Mouse (Mus musculus): Measurements from ENCODE around the gene Gtpbp3. TPM values are rescaled to one million over a fixed set of nuclear protein-coding genes. Genes with fewer than 3 reads are reported as not detected.
A peak's percentile ranks its signal among the peaks of the same experiment; 100 is the strongest.

Gene Gtpbp3
- polyA plus RNA-seq, 1 experiment from 2014 or later = 4.8 TPM

GRCm38 (mm10) chr8:71543755-71544154 is 55.9 kb downstream of the Gtpbp3 start:
- peak overlapping the region; percentile 72; the same call in 1 of the 2 replicates for H3K9ac ChIP-seq (ENCODE audit: low read depth, low read length)
- no peaks in the 10 kb centered on the region for H3K27me3 ChIP-seq (ENCODE audit: control insufficient read depth, insufficient read depth, low read length)
- peaks cover 11% of the 10 kb centered on the region for H3K36me3 ChIP-seq (ENCODE audit: control insufficient read depth, insufficient read depth, low read length)

GRCm38 (mm10) chr8:71545053-71545452 is 57.1 kb downstream of the Gtpbp3 start:
- Histone ChIP-seq H3K9ac (ENCODE audit: low read depth, low read length) (no peak overlapping the region), H3K27me3 (ENCODE audit: control insufficient read depth, insufficient read depth, low read length) (no peaks in the 10 kb centered on the region), H3K27ac (ENCODE audit: low read depth, low read length) (no peak overlapping the region), H3K4me1 (ENCODE audit: control insufficient read depth, insufficient read depth, low read length) (0 out of 2 replicates have a peak, but pooled peaks cover 6% of the 10 kb centered on the region), H3K4me2 (no peak overlapping the region), H3K36me3 (ENCODE audit: control insufficient read depth, insufficient read depth, low read length) (peaks cover 11% of the 10 kb centered on the region), H3K9me3 (replicated peaks; ENCODE audit: control insufficient read depth, low read length) (no peaks in the 10 kb centered on the region), H3K4me3 (ENCODE audit: low read depth, low read length) (no peak overlapping the region)
- 94% methylated on average over 11 of the region's 11 CpGs for WGBS (ENCODE audit: insufficient replicate concordance)
- no peak for ATAC-seq (replicated peaks; ENCODE audit: insufficient number of reproducible peaks, low FRiP score, low TSS enrichment)

More at GRCm38 (mm10) chr8:71543755-71544154, 55.9 kb downstream of the Gtpbp3 start:
- H3K9me3 ChIP-seq (replicated peaks; ENCODE audit: control insufficient read depth, low read length) = no peaks in the 10 kb centered on the region
- H3K4me2 ChIP-seq = peak overlapping the region; percentile 85
- no peak for ATAC-seq (replicated peaks; ENCODE audit: insufficient number of reproducible peaks, low FRiP score, low TSS enrichment)
- 0 out of 2 replicates have a peak, but pooled peaks cover 6% of the 10 kb centered on the region for H3K4me1 ChIP-seq (ENCODE audit: control insufficient read depth, insufficient read depth, low read length)
- H3K27ac ChIP-seq (ENCODE audit: low read depth, low read length) = no peak overlapping the region
- H3K4me3 ChIP-seq (ENCODE audit: low read depth, low read length) = peak overlapping the region; percentile 80
- 86% methylated on average over 9 of the region's 9 CpGs for WGBS (ENCODE audit: insufficient replicate concordance)

- no peak for ATAC-seq (replicated peaks; ENCODE audit: insufficient number of reproducible peaks, low FRiP score, low TSS enrichment)
- H3K9me3 ChIP-seq (replicated peaks; ENCODE audit: control insufficient read depth, low read length) = no peaks in the 10 kb centered on the region
- H3K4me1 ChIP-seq (ENCODE audit: control insufficient read depth, insufficient read depth, low read length) = 0 out of 2 replicates have a peak, but pooled peaks cover 10% of the 10 kb centered on the region
- H3K27me3 ChIP-seq (ENCODE audit: control insufficient read depth, insufficient read depth, low read length) = no peaks in the 10 kb centered on the region
- H3K4me2 ChIP-seq = no peak overlapping the region
- 84% methylated on average over 7 of the region's 7 CpGs for WGBS (ENCODE audit: insufficient replicate concordance)
- no peak overlapping the region for H3K9ac ChIP-seq (ENCODE audit: low read depth, low read length)
- H3K36me3 ChIP-seq (ENCODE audit: control insufficient read depth, insufficient read depth, low read length) = peaks cover 11% of the 10 kb centered on the region
- H3K4me3 ChIP-seq (ENCODE audit: low read depth, low read length) = no peak overlapping the region
- no peak overlapping the region for H3K27ac ChIP-seq (ENCODE audit: low read depth, low read length)
Measured at GRCm38 (mm10) chr8:71547590-71547989, 59.7 kb downstream of the Gtpbp3 start.

Other genes with a start within 250 kb of the Gtpbp3 start
- 15.1 and 23.3 TPM in 2 replicates for gene Myo9b, start 215.4 kb upstream of the Gtpbp3 start, polyA plus RNA-seq (2014; fragmentation: Nextera tagmentation; extraction: Ambion mirVana)
- 113 and 116 TPM in 2 replicates for gene Haus8, start 215.2 kb upstream of the Gtpbp3 start, polyA plus RNA-seq (2014; fragmentation: Nextera tagmentation; extraction: Ambion mirVana)
- 73.3 and 80.7 TPM in 2 replicates for gene Use1, start 121.3 kb upstream of the Gtpbp3 start, polyA plus RNA-seq (2014; fragmentation: Nextera tagmentation; extraction: Ambion mirVana)
- gene Ocel1, start 116.8 kb upstream of the Gtpbp3 start, polyA plus RNA-seq (2014; fragmentation: Nextera tagmentation; extraction: Ambion mirVana) = 2.7 and 2.9 TPM in 2 replicates
- 45.7 and 47.2 TPM in 2 replicates for gene Nr2f6, start 106.1 kb upstream of the Gtpbp3 start, polyA plus RNA-seq (2014; fragmentation: Nextera tagmentation; extraction: Ambion mirVana)
- 3.0 and 4.3 TPM in 2 replicates for gene Ushbp1, start 92.3 kb upstream of the Gtpbp3 start, polyA plus RNA-seq (2014; fragmentation: Nextera tagmentation; extraction: Ambion mirVana)
- gene Babam1, start 91.2 kb upstream of the Gtpbp3 start, polyA plus RNA-seq (2014; fragmentation: Nextera tagmentation; extraction: Ambion mirVana) = 89.6 and 92.1 TPM in 2 replicates
- 21.2 and 23.0 TPM in 2 replicates for gene Ankle1, start 82.1 kb upstream of the Gtpbp3 start, polyA plus RNA-seq (2014; fragmentation: Nextera tagmentation; extraction: Ambion mirVana)
- 17.0 and 20.4 TPM in 2 replicates for gene Abhd8, start 24.4 kb upstream of the Gtpbp3 start, polyA plus RNA-seq (2014; fragmentation: Nextera tagmentation; extraction: Ambion mirVana)
- 163 and 169 TPM in 2 replicates for gene Mrpl34, start 23.1 kb upstream of the Gtpbp3 start, polyA plus RNA-seq (2014; fragmentation: Nextera tagmentation; extraction: Ambion mirVana)
- gene Dda1, start 18.9 kb upstream of the Gtpbp3 start, polyA plus RNA-seq (2014; fragmentation: Nextera tagmentation; extraction: Ambion mirVana) = 95.9 and 102 TPM in 2 replicates
- gene Ano8, start 2.1 kb upstream of the Gtpbp3 start, polyA plus RNA-seq (2014; fragmentation: Nextera tagmentation; extraction: Ambion mirVana) = 0.90 and 1.4 TPM in 2 replicates
- gene Plvap, start 23.6 kb downstream of the Gtpbp3 start, polyA plus RNA-seq (2014; fragmentation: Nextera tagmentation; extraction: Ambion mirVana) = 148 and 170 TPM in 2 replicates
- gene Ccdc194, start 37.6 kb downstream of the Gtpbp3 start, polyA plus RNA-seq (2014; fragmentation: Nextera tagmentation; extraction: Ambion mirVana) = 0.55 and 1.3 TPM in 2 replicates
- 4.2 and 17.4 TPM in 2 replicates for gene Bst2, start 49.4 kb downstream of the Gtpbp3 start, polyA plus RNA-seq (2014; fragmentation: Nextera tagmentation; extraction: Ambion mirVana)
- 59.7 and 63.3 TPM in 2 replicates for gene Mvb12a, start 54.8 kb downstream of the Gtpbp3 start, polyA plus RNA-seq (2014; fragmentation: Nextera tagmentation; extraction: Ambion mirVana)
- 0.21 and 0.35 TPM in 2 replicates for gene Tmem221, start 70.8 kb downstream of the Gtpbp3 start, polyA plus RNA-seq (2014; fragmentation: Nextera tagmentation; extraction: Ambion mirVana)
- not detected in 2 replicates for gene Nxnl1, start 78.5 kb downstream of the Gtpbp3 start, polyA plus RNA-seq (2014; fragmentation: Nextera tagmentation; extraction: Ambion mirVana)
- 9.2 and 10.8 TPM in 2 replicates for gene Slc27a1, start 80.8 kb downstream of the Gtpbp3 start, polyA plus RNA-seq (2014; fragmentation: Nextera tagmentation; extraction: Ambion mirVana)
- gene Pgls, start 104.1 kb downstream of the Gtpbp3 start, polyA plus RNA-seq (2014; fragmentation: Nextera tagmentation; extraction: Ambion mirVana) = 184 and 194 TPM in 2 replicates
- 1.9 and 2.0 TPM in 2 replicates for gene Fam129c, start 109.5 kb downstream of the Gtpbp3 start, polyA plus RNA-seq (2014; fragmentation: Nextera tagmentation; extraction: Ambion mirVana)
- 47.8 and 55.6 TPM in 2 replicates for gene Colgalt1, start 122.9 kb downstream of the Gtpbp3 start, polyA plus RNA-seq (2014; fragmentation: Nextera tagmentation; extraction: Ambion mirVana)
- gene Unc13a, start 183.7 kb downstream of the Gtpbp3 start, polyA plus RNA-seq (2014; fragmentation: Nextera tagmentation; extraction: Ambion mirVana) = 0.63 and 0.65 TPM in 2 replicates
- 4.9 and 5.3 TPM in 2 replicates for gene Jak3, start 188.2 kb downstream of the Gtpbp3 start, polyA plus RNA-seq (2014; fragmentation: Nextera tagmentation; extraction: Ambion mirVana)
- gene Insl3, start 201.1 kb downstream of the Gtpbp3 start, polyA plus RNA-seq (2014; fragmentation: Nextera tagmentation; extraction: Ambion mirVana) = 0.61 and 0.89 TPM in 2 replicates
- gene B3gnt3, start 213.7 kb downstream of the Gtpbp3 start, polyA plus RNA-seq (2014; fragmentation: Nextera tagmentation; extraction: Ambion mirVana) = 1.4 and 1.8 TPM in 2 replicates
- gene Fcho1, start 237.6 kb downstream of the Gtpbp3 start, polyA plus RNA-seq (2014; fragmentation: Nextera tagmentation; extraction: Ambion mirVana) = 0.83 and 1.2 TPM in 2 replicates